Mouse (Mus musculus): ENCODE data around the gene Agtrap.

GRCm38 (mm10) chr4:148056801-148057200 lies 31.0 kb downstream of the Agtrap start:
- no peak for TF ChIP-seq POLR2A (IDR thresholded peaks at IDR 0.05; ENCODE audit: control insufficient read depth, extremely low read depth, insufficient read depth, low read length, poor library complexity)
- no peak for TF ChIP-seq CTCF (IDR thresholded peaks at IDR 0.05; ENCODE audit: borderline replicate concordance, control insufficient read depth, extremely low read depth, insufficient read depth, low read length, poor library complexity)

Data from thymus, adult 2 months (tissue).